Mouse (Mus musculus): Measurements from ENCODE around the gene Cct2.

- TF ChIP-seq CTCF (conservative IDR thresholded peaks at IDR 0.05; ENCODE audit: low read length) (no peak), POU5F1 (IDR thresholded peaks at IDR 0.05; ENCODE audit: borderline replicate concordance, low read length) (no peak)
Observed at GRCm38 (mm10) chr10:117021020-117021754, 42.4 kb downstream of the Cct2 start.

All from E14TG2a.4 (cell line).